Mouse (Mus musculus) stomach, embryonic 14.5 days (tissue): ENCODE measurements at regions not wholly inside any gene's neighbourhood (a gene's known extent, or its start where the extent isn't known, plus 50 kb on each side); places are given as distances from the start of the nearest gene placed in this dataset.

Source experiments
- ATAC-seq: fragments of 200-750 bp; cut with Nextera tagmentation; 2 replicates; pipeline ENCODE4 v1.8.0; 2017; ENCODE audit warnings: low read depth, moderate TSS enrichment; ENCODE audit not compliant: insufficient number of reproducible peaks, insufficient read depth, low FRiP score
- H3K27ac ChIP-seq: fragments of 300-500 bp; sonication (generic); 2 replicates; pipeline ENCODE4 v1.5.1; 2014; ENCODE audit warnings: mild to moderate bottlenecking, low read length, moderate library complexity, mixed read lengths
- H3K27me3 ChIP-seq: fragments of 300-500 bp; sonication (generic); 2 replicates; pipeline ENCODE4 v1.6.1; 2014; ENCODE audit warnings: low read length, control low read depth, mixed read lengths; ENCODE audit not compliant: control insufficient read depth, insufficient read depth
- H3K36me3 ChIP-seq: fragments of 300-500 bp; sonication (generic); 2 replicates; pipeline ENCODE4 v1.6.1; 2014; ENCODE audit warnings: mild to moderate bottlenecking, control low read depth, low read length, moderate library complexity, mixed read lengths; ENCODE audit not compliant: control insufficient read depth, insufficient read depth
- H3K4me1 ChIP-seq: fragments of 300-500 bp; sonication (generic); 2 replicates; pipeline ENCODE4 v1.6.1; 2014; ENCODE audit warnings: low read length, control low read depth, mixed read lengths; ENCODE audit not compliant: control insufficient read depth, insufficient read depth
- H3K4me2 ChIP-seq: fragments of 300-500 bp; sonication (generic); replicated peaks from 2 replicates; pipeline ENCODE4 v1.6.1; 2014; ENCODE audit warnings: low read depth, low read length, control low read depth
- H3K4me3 ChIP-seq: fragments of 300-500 bp; sonication (generic); 2 replicates; pipeline ENCODE4 v1.5.1; 2014; ENCODE audit warnings: low read depth, low read length, control low read depth
- H3K9ac ChIP-seq: fragments of 300-500 bp; sonication (generic); replicated peaks from 2 replicates; pipeline ENCODE4 v1.6.1; 2014; ENCODE audit warnings: low read depth, mild to moderate bottlenecking, control low read depth, low read length, moderate library complexity, mixed read lengths
- H3K9me3 ChIP-seq: fragments of 300-500 bp; sonication (generic); 2 replicates; pipeline ENCODE4 v1.6.1; 2016; ENCODE audit warnings: low read depth, low read length, control low read depth; ENCODE audit not compliant: control insufficient read depth
- WGBS: fragments of 180-500 bp; shearing (Covaris S2); extraction: QIAGEN DNeasy Blood & Tissue Kit; methylation state at CpG from one replicate; pipeline ENCODE4 v1.1.7; 2014; 5-methylcytosine and 5-hydroxymethylcytosine counted together

GRCm38 (mm10) chr1:185688506-185688905, 233.9 kb downstream of the Slc30a10 start:
- no peaks in the 10 kb centered on the region for H3K36me3 ChIP-seq
- H3K27ac ChIP-seq = no peak overlapping the region
- H3K27me3 ChIP-seq = no peaks in the 10 kb centered on the region
- H3K9me3 ChIP-seq = no peaks in the 10 kb centered on the region
- no peak overlapping the region for H3K9ac ChIP-seq
- WGBS = 92% methylated on average over 10 of the region's 10 CpGs
- H3K4me3 ChIP-seq = no peak overlapping the region
- no peak for ATAC-seq
- no peaks in the 10 kb centered on the region for H3K4me1 ChIP-seq
- H3K4me2 ChIP-seq = no peak overlapping the region

- no peak overlapping the region for H3K4me3 ChIP-seq
- H3K4me2 ChIP-seq = no peak overlapping the region
- H3K27me3 ChIP-seq = no peaks in the 10 kb centered on the region
- H3K9ac ChIP-seq = no peak overlapping the region
- H3K9me3 ChIP-seq = no peaks in the 10 kb centered on the region
- 83% methylated on average over 2 of the region's 2 CpGs for WGBS
- no peak overlapping the region for H3K27ac ChIP-seq
- no peaks in the 10 kb centered on the region for H3K36me3 ChIP-seq
- ATAC-seq = no peak
- H3K4me1 ChIP-seq = no peaks in the 10 kb centered on the region
Measured at GRCm38 (mm10) chr1:185695394-185695793, 240.7 kb downstream of the Slc30a10 start.

- Histone ChIP-seq H3K9me3 (no peaks in the 10 kb centered on the region), H3K9ac (no peak overlapping the region), H3K36me3 (no peaks in the 10 kb centered on the region), H3K4me3 (no peak overlapping the region), H3K4me1 (no peaks in the 10 kb centered on the region), H3K4me2 (no peak overlapping the region), H3K27ac (no peak overlapping the region), H3K27me3 (no peaks in the 10 kb centered on the region)
- ATAC-seq = no peak
- 87% methylated on average over 6 of the region's 6 CpGs for WGBS
Measured at GRCm38 (mm10) chr1:185699758-185700157, 245.1 kb downstream of the Slc30a10 start.

- WGBS = 79% methylated on average over 2 of the region's 2 CpGs
- no peak for ATAC-seq
Measured at GRCm38 (mm10) chr1:185726324-185726723, 271.7 kb downstream of the Slc30a10 start.

GRCm38 (mm10) chr1:185726811-185727210, 272.2 kb downstream of the Slc30a10 start:
- Histone ChIP-seq H3K9ac (no peak overlapping the region), H3K4me1 (no peaks in the 10 kb centered on the region), H3K27me3 (no peaks in the 10 kb centered on the region), H3K36me3 (no peaks in the 10 kb centered on the region), H3K4me2 (no peak overlapping the region), H3K9me3 (no peaks in the 10 kb centered on the region), H3K27ac (no peak overlapping the region), H3K4me3 (no peak overlapping the region)
- no peak for ATAC-seq

More at GRCm38 (mm10) chr1:185726324-185726723, 271.7 kb downstream of the Slc30a10 start:
- Histone ChIP-seq H3K36me3 (no peaks in the 10 kb centered on the region), H3K9ac (no peak overlapping the region), H3K4me2 (no peak overlapping the region), H3K4me3 (no peak overlapping the region), H3K27me3 (no peaks in the 10 kb centered on the region), H3K4me1 (no peaks in the 10 kb centered on the region), H3K9me3 (no peaks in the 10 kb centered on the region), H3K27ac (no peak overlapping the region)

- no peaks in the 10 kb centered on the region for H3K27me3 ChIP-seq
- no peak overlapping the region for H3K4me3 ChIP-seq
- H3K4me2 ChIP-seq = no peak overlapping the region
- no peaks in the 10 kb centered on the region for H3K9me3 ChIP-seq
- 62% methylated on average over 4 of the region's 4 CpGs for WGBS
- H3K4me1 ChIP-seq = no peaks in the 10 kb centered on the region
- no peak for ATAC-seq
- H3K36me3 ChIP-seq = no peaks in the 10 kb centered on the region
- no peak overlapping the region for H3K27ac ChIP-seq
- H3K9ac ChIP-seq = no peak overlapping the region
Measured at GRCm38 (mm10) chr1:185727749-185728148, 273.1 kb downstream of the Slc30a10 start.

GRCm38 (mm10) chr1:185728406-185728805, 273.8 kb downstream of the Slc30a10 start:
- no peaks in the 10 kb centered on the region for H3K4me1 ChIP-seq
- H3K4me2 ChIP-seq = no peak overlapping the region
- H3K4me3 ChIP-seq = no peak overlapping the region
- 72% methylated on average over 3 of the region's 3 CpGs for WGBS
- H3K27ac ChIP-seq = no peak overlapping the region
- H3K27me3 ChIP-seq = no peaks in the 10 kb centered on the region
- no peak overlapping the region for H3K9ac ChIP-seq
- ATAC-seq = no peak
- no peaks in the 10 kb centered on the region for H3K9me3 ChIP-seq
- H3K36me3 ChIP-seq = no peaks in the 10 kb centered on the region

GRCm38 (mm10) chr1:185731062-185731461, 276.4 kb downstream of the Slc30a10 start:
- ATAC-seq = peak; percentile 69; the same call in 1 of the 2 replicates
- H3K4me1 ChIP-seq = no peaks in the 10 kb centered on the region

GRCm38 (mm10) chr1:185736773-185737172, 282.1 kb downstream of the Slc30a10 start:
- Histone ChIP-seq H3K9ac (no peak overlapping the region), H3K4me2 (no peak overlapping the region), H3K4me1 (no peaks in the 10 kb centered on the region), H3K9me3 (no peaks in the 10 kb centered on the region), H3K36me3 (no peaks in the 10 kb centered on the region), H3K27me3 (no peaks in the 10 kb centered on the region), H3K4me3 (no peak overlapping the region), H3K27ac (no peak overlapping the region)
- ATAC-seq = no peak
- WGBS = 84% methylated on average over 2 of the region's 2 CpGs

More at GRCm38 (mm10) chr1:185731062-185731461, 276.4 kb downstream of the Slc30a10 start:
- 35% methylated on average over 9 of the region's 9 CpGs for WGBS
- Histone ChIP-seq H3K9me3 (no peaks in the 10 kb centered on the region), H3K4me3 (no peak overlapping the region), H3K9ac (no peak overlapping the region), H3K36me3 (no peaks in the 10 kb centered on the region), H3K27me3 (no peaks in the 10 kb centered on the region), H3K4me2 (no peak overlapping the region), H3K27ac (no peak overlapping the region)
